Mouse (Mus musculus) embryonic fibroblast, embryonic 13.5 days (primary cell): ENCODE results near the gene Gpatch8.

Source experiments
- CTCF ChIP-seq: IDR thresholded peaks from 2 replicates; pipeline ENCODE4 v1.5.1; 2011; ENCODE audit warnings: mild to moderate bottlenecking, control low read depth, low read length, moderate library complexity, borderline replicate concordance; ENCODE audit not compliant: insufficient read depth
- POLR2A ChIP-seq: IDR thresholded peaks from 2 replicates; pipeline ENCODE4 v1.6.1; 2011; ENCODE audit warnings: low read depth, mild to moderate bottlenecking, control low read depth, low read length, moderate library complexity

DNA sequence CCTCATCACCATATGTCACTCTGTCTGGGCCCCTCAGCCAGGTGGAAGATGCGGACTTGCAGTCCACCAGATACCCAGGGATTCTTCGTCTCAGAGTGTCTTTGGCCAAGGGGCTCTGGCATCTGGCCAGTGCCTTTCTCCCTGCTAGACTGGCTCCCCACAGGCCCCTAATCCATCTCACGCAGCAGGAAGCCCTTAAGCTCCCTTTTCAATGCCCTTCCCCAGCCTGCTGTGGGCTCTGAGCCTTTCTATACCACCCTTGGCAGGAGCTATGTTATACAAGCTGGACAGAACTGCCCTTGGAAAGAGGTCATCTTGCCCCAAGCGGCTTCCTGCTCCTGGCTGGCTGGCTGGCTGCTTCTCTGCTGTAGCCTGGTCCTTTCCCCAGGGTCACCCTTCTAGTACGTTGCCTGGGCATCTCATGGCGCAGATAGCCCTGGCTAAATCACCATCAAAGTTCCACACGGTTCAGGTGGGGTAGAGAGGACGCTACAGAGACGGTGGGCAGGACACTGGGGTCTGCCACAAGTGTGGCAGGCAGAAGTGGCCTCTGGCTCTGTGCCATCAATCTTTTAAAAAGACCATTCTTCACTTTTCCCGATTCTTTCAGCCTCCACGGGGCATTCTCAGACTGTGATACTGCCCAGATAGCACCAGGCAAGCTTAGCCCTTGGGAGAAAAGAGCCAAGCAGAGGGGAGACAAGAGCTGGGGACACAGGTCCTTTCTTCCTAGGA is 25.3 kb upstream of the Gpatch8 start:
- no peak for TF ChIP-seq CTCF
- TF ChIP-seq POLR2A, result no peak
